Mouse (Mus musculus) CD8-positive naive resting alpha-beta T cell, adult 2 months (primary cell): Measurements from ENCODE around the gene Nt5dc3.

Experiments used
- DNase-seq, 2 experiments: peaks; one replicate each; pipeline ENCODE4 v3.0.0; 2022; ENCODE audit warnings: low read depth in 2 of 2, low spot score in 2 of 2

Gene Nt5dc3

GRCm38 (mm10) chr10:86778398-86779116 lies at the start of gene Nt5dc3:
Gene Nt5dc3, plus strand, starts transcription at chr10:86779005.
- peak; percentile 93 to 95 for DNase-seq

GRCm38 (mm10) chr10:86730823-86731499 lies 47.8 kb upstream of the Nt5dc3 start:
- peak; percentile 80 to 85 for DNase-seq

GRCm38 (mm10) chr10:86731500-86731863 lies 47.3 kb upstream of the Nt5dc3 start:
- DNase-seq: no peak

- no peak for DNase-seq
Measured at GRCm38 (mm10) chr10:86735036-86735435, 43.8 kb upstream of the Nt5dc3 start.

DNA sequence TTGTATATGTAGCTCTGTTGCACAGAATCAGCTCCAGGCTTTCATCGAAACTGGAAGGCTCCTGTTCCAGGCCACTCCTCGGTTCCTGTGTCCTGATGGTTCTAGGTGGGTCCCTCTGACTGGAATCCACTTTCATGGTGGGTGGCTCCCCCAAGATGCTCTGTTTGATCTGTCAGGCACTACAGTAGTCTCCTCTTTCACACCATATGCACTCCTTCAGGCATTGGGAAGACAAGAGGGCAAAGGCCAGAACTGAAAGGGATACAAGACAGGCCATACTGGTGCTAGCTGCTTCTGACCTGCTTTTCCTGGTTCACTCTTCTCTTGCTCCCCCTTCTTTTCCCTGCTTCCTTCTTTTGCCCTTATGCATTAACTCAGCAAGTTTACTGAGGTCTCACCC lies 35.9 kb upstream of the Nt5dc3 start:
- no peak for DNase-seq

DNA sequence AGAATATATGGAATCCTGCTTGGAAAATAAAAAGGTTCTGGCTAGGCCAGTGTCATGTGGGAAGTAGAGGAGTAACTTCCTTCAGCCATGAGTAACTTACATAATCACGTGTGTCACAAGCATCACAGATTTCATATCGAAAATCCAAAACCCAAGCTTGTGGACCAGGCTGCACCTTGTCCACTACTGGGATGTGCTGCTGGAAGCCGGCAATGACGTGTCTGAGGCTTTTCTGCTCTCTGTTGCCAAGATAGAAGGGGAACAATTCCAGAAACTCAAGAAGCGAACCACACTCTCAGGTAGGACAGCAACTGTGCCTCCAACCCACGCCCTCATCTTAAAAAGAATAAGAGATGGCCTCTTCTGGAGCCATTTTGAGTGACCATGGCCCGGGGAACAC lies 34.5 kb upstream of the Nt5dc3 start:
- no peak for DNase-seq

DNA sequence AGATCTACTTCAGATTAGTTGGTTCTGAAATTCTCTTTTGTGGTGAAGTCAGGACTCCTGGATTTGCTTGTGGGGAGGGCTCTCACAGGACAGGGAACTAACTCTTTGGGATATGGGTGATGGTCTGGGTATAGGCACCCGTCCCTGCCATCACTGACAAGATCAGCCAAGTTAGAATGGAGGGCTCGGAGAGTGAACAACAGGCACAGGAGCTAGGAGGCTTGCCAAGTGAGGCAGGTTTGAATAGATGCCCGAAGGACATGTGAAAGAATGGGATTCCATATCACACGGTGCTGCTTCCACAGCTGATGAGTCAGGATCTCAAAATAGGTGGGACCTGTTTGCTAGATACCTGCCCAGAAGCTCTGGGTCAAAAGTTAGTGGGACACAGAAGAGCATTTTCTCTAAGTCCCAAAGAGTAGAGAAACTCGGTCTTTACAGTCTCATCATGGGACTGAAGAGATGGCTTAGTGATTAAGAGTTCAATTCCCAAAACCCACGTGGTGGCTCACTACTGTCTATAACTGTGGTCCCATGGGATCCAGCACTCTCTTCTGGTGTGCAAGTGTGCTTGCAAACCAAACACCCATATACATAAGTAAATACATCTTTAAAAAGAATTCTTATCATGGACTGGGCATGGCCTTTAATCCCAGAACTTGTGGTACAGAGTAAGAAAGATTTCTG lies 22.8 kb upstream of the Nt5dc3 start:
- DNase-seq: no peak

- DNase-seq: no peak
Measured at GRCm38 (mm10) chr10:86757724-86758123, 21.1 kb upstream of the Nt5dc3 start.

- DNase-seq: no peak
Measured at GRCm38 (mm10) chr10:86758211-86758610, 20.6 kb upstream of the Nt5dc3 start.

DNA sequence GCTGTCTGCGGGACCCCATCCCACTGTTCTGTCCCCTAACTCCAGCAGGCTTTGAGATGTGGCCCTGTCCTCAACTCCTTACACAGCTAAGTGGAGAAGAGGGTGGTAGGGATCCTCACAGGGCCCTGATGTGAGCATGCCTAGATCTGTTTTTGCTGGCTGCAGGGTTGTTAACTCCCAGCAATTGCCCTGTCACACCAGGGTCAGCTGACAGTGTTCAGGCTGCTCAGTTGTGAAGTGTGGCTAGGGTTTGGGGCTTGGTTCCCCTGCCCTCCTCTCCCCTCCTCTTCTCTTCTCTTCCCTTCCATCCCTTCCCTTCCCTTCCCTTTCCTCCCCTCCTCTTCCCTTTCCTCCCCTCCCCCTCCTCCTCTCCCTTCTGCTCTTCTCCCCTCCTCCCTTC lies 17.6 kb upstream of the Nt5dc3 start:
- no peak for DNase-seq

GRCm38 (mm10) chr10:86761722-86762383 lies 17.0 kb upstream of the Nt5dc3 start:
- no peak for DNase-seq

GRCm38 (mm10) chr10:86762384-86762730 lies 16.4 kb upstream of the Nt5dc3 start:
- DNase-seq: no peak

- no peak for DNase-seq
Measured at GRCm38 (mm10) chr10:86763672-86764071, 15.1 kb upstream of the Nt5dc3 start, which contains the start of gene Gm49358. Gene Gm49358, plus strand, starts transcription at chr10:86763972.

GRCm38 (mm10) chr10:86765344-86765966 lies 13.3 kb upstream of the Nt5dc3 start:
- DNase-seq: no peak

DNA sequence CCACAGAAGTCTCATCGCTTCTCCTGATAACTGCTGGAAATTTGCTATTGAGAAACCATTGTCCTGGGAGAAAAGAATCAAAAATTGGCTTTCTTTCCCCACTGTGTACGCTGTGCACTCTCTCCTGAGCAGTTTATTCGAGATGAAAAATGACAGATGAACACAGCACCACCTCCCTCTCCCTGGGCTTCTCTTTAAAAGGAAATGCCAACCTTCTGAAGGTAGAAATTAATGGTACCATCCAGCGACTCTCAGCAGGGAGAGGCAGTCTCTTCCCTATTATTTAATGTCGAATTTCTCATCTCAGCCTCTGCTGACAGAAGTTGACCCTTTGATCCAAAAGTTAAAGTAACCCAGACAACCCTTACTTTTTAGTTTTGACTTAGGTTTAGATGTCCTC lies 9.6 kb upstream of the Nt5dc3 start:
- no peak for DNase-seq

DNA sequence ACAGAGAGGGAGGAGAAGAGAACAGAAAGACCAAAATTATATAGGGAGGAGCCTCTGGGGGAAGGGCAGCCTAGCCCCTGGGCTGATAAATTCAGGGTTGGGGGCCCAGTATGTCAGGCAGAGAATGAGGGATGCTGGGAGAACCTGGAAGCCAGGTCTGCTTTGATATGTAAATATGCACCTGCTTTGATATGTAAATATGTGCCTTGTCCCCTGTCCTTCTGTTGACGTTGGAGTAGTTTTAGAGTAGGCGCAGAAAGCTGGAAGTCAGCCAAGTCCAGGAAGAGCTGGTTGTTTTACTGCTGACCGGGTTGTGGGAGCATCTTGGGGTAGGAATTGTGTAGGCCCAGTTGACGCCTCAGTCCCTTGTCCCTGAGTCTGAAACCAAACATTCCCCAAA lies 9.0 kb upstream of the Nt5dc3 start:
- DNase-seq: no peak

DNA sequence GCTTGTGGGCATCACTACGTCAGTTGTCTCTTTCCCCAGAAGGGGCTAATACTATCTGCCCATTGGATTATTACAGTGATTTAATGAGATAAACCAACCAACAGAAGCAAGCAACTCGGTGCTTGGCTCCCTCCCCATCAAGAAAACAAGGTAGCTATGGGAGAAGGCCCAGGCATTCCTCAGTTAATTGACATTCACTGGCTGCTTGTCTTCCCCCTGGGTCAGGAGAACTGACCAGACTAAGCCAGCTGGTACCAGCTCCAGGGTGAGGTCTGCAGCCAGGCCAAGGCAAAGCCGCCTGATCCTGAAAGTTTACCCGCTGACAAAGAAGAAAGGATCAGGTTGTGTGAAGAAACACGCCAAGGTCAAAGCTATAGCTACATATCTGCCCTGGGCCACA lies 7.1 kb upstream of the Nt5dc3 start:
- DNase-seq: no peak

GRCm38 (mm10) chr10:86772231-86772631 lies 6.6 kb upstream of the Nt5dc3 start:
- no peak for DNase-seq

- DNase-seq: no peak
Measured at GRCm38 (mm10) chr10:86773360-86773759, 5.4 kb upstream of the Nt5dc3 start.

GRCm38 (mm10) chr10:86776281-86776680 lies 2.5 kb upstream of the Nt5dc3 start:
- no peak for DNase-seq

DNA sequence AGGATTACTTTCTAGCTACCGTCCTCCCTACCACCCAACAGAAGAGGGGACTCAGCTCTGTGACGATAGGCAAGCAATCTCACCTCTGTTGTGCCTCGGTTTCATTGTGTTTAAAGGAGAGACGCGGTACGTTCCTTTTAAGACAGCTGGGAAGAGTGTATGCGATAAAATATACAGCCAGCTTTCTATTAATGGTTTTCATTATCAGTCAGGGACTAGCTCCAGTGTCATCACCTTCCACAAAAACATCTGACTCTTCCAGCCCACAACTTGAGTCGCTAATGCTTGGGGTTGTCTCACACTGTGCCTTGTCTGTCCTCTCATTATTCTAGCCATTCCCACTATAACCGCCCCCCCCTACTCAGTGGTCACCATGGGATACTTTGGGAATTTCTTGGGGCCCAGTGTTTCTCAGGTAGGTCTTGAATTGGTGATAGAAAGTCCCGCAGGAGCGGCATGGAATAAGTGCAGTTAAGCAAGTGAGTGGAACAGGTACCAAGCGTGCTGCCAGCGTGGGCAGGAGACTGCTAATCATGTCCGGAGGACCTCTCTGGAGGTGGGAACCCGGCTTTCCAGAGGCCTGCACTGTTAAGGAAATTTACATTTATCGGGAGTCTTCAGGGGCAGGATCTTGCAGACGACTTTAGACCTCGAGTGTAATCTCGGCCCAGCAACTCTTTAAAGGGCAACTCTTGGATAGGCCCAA lies 1.0 kb upstream of the Nt5dc3 start:
- DNase-seq: peak in 1 of 2 experiments; percentile 3
